Mouse (Mus musculus): ENCODE measurements at regions not wholly inside any gene's neighbourhood (a gene's known extent, or its start where the extent isn't known, plus 50 kb on each side); places are given as distances from the start of the nearest gene placed in this dataset.

DNA sequence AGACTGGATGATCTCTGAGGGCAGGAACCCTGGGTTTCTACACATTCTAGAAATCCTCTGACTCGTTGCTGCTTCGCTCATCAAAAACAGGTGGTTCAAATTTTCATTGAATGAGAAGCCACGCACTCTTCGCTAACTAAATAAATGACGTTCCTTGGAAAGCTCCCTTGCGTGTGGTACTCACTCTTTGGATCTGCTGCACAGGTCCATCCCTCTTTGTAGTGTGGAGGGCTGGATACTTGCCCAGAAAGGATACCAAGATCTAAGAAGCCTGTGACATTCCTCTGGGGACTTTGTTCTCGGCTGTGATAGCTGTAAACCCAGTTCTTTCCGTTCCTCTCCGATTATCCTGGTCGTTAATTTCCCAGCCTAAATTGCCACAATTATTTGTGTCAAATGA is 87.7 kb upstream of the Hmga2 start:
- intact Hi-C loops (cut with DNase I), result no loop called here

DNA sequence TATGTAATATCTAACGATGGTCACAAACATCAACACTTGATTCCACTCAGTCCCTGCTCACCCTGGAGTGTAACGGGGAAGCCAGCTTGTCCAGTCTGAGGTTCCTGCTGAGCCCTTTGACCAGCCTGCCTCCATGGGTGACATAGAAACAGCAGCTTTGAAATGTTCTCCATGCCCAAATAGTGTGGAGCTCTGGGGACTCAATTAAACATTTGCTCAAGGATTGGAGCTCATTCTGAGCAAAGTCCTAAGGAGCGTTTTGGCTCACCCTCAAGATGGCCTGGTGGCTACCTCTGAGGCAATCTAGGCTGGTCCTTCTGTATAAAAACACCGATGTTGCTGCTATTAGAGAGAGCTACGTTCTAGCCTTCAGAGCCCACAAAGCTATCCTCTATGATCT is 85.6 kb upstream of the Hmga2 start:
- intact Hi-C loops (cut with DNase I), result no loop called here

- intact Hi-C loops (cut with DNase I), result no loop called here
These were observed 81.7 kb upstream of the Hmga2 start for GRCm38 (mm10) chr10:120557850-120558447.

DNA sequence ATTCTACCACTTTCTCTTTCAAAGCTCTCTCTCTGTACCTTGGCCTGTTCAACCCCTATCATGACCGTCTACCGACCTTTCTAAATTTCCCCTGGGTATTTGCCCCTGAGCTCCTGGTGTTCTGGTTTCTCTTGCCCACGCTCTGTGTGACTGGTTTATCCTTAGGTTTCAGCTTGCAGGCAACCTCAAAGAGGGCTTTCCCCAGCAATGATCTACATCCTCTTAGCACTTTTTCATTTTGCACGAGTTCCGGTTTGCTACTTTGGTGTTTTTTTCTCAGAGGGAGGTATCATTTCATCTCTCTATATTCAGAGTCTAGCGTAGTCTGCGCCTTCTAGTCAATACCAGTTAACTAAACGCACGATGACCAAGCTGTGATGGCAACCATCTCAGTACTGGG is 79.8 kb upstream of the Hmga2 start:
- intact Hi-C loops (cut with DNase I), result no loop called here

DNA sequence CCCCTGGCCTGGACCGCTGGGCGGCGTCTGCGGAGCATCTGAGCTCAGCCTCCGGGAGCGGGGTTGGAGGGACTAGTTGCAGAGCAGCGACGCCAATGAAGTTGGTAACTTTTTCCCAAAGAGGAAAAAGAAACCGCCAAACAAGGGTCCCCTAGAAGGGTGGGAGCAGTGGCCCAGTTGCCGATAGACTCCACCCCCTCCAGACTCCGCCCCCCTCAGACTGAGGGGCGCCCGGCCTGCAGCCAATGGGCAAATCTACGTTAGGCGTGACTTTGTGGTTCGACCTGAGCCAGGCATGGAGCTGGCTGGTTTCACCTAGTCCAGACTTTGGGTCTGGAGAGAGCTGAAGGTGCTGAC is 76.8 kb upstream of the Hmga2 start:
- intact Hi-C loops (cut with DNase I), result no loop called here

GRCm38 (mm10) chr10:120552341-120553096 is 76.2 kb upstream of the Hmga2 start:
- intact Hi-C loops (cut with DNase I), result no loop called here

GRCm38 (mm10) chr10:120551851-120552281 is 75.6 kb upstream of the Hmga2 start:
- intact Hi-C loops (cut with DNase I), result no loop called here

DNA sequence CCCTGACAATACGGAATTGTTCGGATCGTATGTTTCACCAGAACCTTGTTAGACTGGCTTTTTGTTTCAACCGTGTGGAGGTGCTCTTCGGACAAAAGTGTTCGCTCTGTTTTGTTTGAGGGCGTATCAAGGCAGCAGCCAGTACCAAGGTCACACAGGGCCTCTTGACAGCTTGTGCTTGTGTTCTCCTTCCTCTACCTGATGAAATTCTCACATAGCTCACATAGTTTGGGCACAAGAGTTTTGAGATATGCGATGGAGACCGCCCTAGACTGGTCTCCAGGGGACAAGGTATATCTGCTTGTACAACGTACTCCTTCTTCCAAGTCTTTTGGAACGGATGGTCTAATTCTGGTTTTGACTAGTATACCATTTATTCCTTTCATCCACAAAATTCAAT is 70.9 kb upstream of the Hmga2 start:
- intact Hi-C loops (cut with DNase I), result no loop called here

GRCm38 (mm10) chr10:120541618-120542017 is 65.3 kb upstream of the Hmga2 start:
- intact Hi-C loops (cut with DNase I), result no loop called here

GRCm38 (mm10) chr10:120538561-120538960 is 62.3 kb upstream of the Hmga2 start:
- intact Hi-C loops (cut with DNase I), result no loop called here

DNA sequence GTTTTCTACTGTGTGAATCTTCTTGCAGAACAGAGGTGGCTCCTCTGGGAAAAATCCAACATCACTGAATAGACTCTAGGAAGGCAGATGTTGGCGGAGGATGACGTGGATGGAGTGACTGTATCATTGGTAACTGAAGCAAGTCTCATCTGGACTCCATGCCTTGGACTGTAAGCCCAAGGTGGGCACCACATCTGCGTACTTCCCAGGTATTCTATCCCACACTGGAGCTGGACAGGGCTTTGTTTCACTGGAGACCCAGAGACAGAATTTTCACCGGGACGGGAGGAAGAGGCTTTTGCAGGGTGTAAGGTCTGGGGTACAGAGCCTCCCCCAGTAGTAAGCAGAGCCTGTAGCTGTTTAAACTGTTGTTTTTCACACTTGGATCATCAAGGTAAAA is 52.1 kb upstream of the Hmga2 start:
- intact Hi-C loops (cut with DNase I), result no loop called here

DNA sequence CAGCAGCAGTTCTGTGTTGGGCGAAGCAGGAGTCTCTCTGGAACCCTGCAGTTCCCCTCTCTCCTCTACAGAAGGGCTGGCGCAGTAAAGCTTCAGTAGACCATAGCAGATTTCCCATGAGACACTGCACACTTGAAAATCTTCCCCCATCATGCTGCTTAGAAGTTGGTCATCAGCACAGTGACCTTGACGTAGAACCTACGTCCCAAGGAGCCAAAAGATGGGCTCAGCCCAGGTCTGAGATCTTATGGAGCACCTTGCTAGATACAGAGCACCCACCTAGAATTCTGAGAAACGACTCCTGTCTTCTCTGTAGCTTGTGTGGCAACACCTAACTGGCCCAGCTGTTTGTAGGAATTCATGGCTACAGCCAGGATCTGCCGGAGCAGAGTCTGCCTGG is 51.7 kb upstream of the Hmga2 start:
- intact Hi-C loops (cut with DNase I), result no loop called here

GRCm38 (mm10) chr10:120526991-120527390 is 50.7 kb upstream of the Hmga2 start:
- intact Hi-C loops (cut with DNase I), result no loop called here

All from adrenal gland (tissue).